ENCODE assay signal across 8 mouse cellular contexts in the genomic region with DNA sequence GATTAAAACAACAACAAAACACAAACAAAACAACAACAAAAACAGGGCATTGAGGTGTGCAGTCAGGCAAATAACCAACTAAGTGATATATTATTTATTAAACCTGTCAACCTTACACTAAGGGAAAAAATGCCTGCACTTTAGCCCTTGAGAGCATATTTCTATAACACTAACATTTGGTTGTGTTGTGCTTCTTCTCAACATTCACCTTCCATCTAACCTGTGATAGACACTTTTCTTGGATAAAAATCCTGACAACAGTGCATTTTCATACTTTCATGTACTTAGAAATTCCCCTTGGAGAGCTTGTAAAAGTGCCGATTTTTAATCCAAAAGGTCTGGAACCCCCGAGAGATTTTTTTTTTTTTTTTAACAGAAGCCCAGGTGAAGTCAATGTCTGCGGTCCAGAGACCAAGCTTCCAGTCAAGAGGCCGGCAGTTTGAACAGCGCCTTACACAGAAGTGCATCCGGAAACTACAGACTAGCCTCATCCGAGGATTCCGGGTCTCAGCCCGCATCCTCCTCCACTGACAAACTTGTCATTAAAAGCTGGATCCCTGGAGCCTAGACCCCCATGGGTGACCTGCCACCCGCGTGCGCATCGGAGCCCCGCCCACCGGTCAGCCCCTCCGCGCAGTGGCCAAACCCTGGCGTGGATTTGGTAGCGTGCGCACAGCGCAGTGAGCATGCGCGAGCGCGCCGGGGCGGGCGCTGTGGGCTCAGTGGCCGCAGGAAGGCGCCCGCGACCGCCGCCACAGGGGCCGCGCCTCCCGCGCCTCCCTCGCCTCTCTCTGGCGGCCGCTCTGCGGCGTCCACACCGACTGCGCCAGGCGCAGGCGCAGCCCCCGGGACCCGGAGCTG. TPM values are rescaled to one million over a fixed set of nuclear protein-coding genes. Genes with fewer than 3 reads are reported as not detected.
DNase-seq lines count a peak whose midpoint lies in the region; ATAC-seq and TF ChIP-seq lines count a peak whose summit lies in the region.

A gene (plus strand): TSS at position 643 of the 861 bp plus-strand sequence.

- peak; percentile 64 for DNase-seq in CD8-positive naive resting alpha-beta T cell, adult 2 months (ENCODE audit: low read depth in 2 of 2, low spot score in 2 of 2)
- DNase-seq in c-Kit-negative CD71-positive TER-119-positive erythroid progenitor cells, embryonic 14.5 days (ENCODE audit: low read depth, low spot score): peak; percentile 59
- peak; percentile 64 for DNase-seq in fibroblast of lung, adult 2 months (ENCODE audit: low read depth)
- DNase-seq in kidney, postnatal 0 days (ENCODE audit: low spot score): peak; percentile 93
- DNase-seq in liver, embryonic 11.5 days (ENCODE audit: low spot score): peak; percentile 87
- DNase-seq in splenic B cell, adult 2 months (ENCODE audit: low read depth, low spot score): peak; percentile 78

- no peaks in the 10 kb centered on the region for H3K36me3 ChIP-seq in heart, embryonic 13.5 days
- H3K36me3 ChIP-seq in kidney, postnatal 0 days (ENCODE audit: insufficient read depth, low read length): no peaks in the 10 kb centered on the region
- no peaks in the 10 kb centered on the region for H3K36me3 ChIP-seq in liver, embryonic 11.5 days (ENCODE audit: control insufficient read depth, insufficient read depth, low read length)
- no peaks in the 10 kb centered on the region for H3K36me3 ChIP-seq in myocyte (ENCODE audit: control insufficient read depth, insufficient read depth)
- H3K36me3 ChIP-seq in splenic B cell, adult 2 months (ENCODE audit: control insufficient read depth, insufficient read depth, low read length, poor library complexity, severe bottlenecking): no peaks in the 10 kb centered on the region

- no peaks in the 10 kb centered on the region for H3K9me3 ChIP-seq in heart, embryonic 13.5 days
- H3K9me3 ChIP-seq in kidney, postnatal 0 days (replicated peaks; ENCODE audit: low read length): no peaks in the 10 kb centered on the region
- no peaks in the 10 kb centered on the region for H3K9me3 ChIP-seq in liver, embryonic 11.5 days (ENCODE audit: control insufficient read depth, low read length)

- peak within 1 kb of the TSS; percentile 96 for H3K4me3 ChIP-seq in heart, embryonic 13.5 days
- H3K4me3 ChIP-seq in kidney, postnatal 0 days (replicated peaks; ENCODE audit: low read depth, low read length): peak within 1 kb of the TSS; percentile 86
- H3K4me3 ChIP-seq in liver, embryonic 11.5 days (ENCODE audit: low read depth, low read length): peak within 1 kb of the TSS; percentile 81
- peak within 1 kb of the TSS; percentile 50 for H3K4me3 ChIP-seq in myocyte

- H3K79me2 ChIP-seq in myocyte (ENCODE audit: control insufficient read depth, insufficient read depth): no peaks in the 10 kb centered on the region

- no peaks in the 10 kb centered on the region for H3K27me3 ChIP-seq in heart, embryonic 13.5 days (replicated peaks)
- no peaks in the 10 kb centered on the region for H3K27me3 ChIP-seq in kidney, postnatal 0 days (ENCODE audit: insufficient read depth, low read length)
- no peaks in the 10 kb centered on the region for H3K27me3 ChIP-seq in liver, embryonic 11.5 days (replicated peaks; ENCODE audit: control insufficient read depth, insufficient read depth, low read length)
- H3K27me3 ChIP-seq in myocyte (ENCODE audit: control insufficient read depth, insufficient read depth, insufficient read length): no peaks in the 10 kb centered on the region
- H3K27me3 ChIP-seq in splenic B cell, adult 2 months (ENCODE audit: control insufficient read depth, insufficient read depth, low read length, poor library complexity, severe bottlenecking): no peaks in the 10 kb centered on the region

- peak; percentile 72 for TF ChIP-seq POLR2A in myocyte (IDR thresholded peaks at IDR 0.05; ENCODE audit: insufficient read length, low read depth)

- H3K4me2 ChIP-seq in heart, embryonic 13.5 days: peak within 1 kb of the TSS; percentile 84
- peak within 1 kb of the TSS; percentile 94 for H3K4me2 ChIP-seq in kidney, postnatal 0 days (ENCODE audit: low read length)
- H3K4me2 ChIP-seq in liver, embryonic 11.5 days: peak within 1 kb of the TSS; percentile 78
- peak within 1 kb of the TSS; percentile 90 for H3K4me2 ChIP-seq in myocyte (ENCODE audit: low read depth)

- peak within 1 kb of the TSS; percentile 92 for H3K9ac ChIP-seq in heart, embryonic 13.5 days
- H3K9ac ChIP-seq in kidney, postnatal 0 days (ENCODE audit: low read depth, low read length): peak within 1 kb of the TSS; percentile 85
- peak within 1 kb of the TSS; percentile 73 for H3K9ac ChIP-seq in liver, embryonic 11.5 days (ENCODE audit: low read depth, low read length)

- under 1% methylated on average over 49 of the region's 49 CpGs for WGBS in heart, embryonic 13.5 days
- under 1% methylated on average over 49 of the region's 49 CpGs for WGBS in kidney, postnatal 0 days
- under 1% methylated on average over 40 of the region's 49 CpGs for WGBS in liver, embryonic 11.5 days

- H3ac ChIP-seq in myocyte (ENCODE audit: control insufficient read depth, insufficient read length): peak within 1 kb of the TSS; percentile 49

- peaks cover 46% of the 10 kb centered on the region for H3K4me1 ChIP-seq in heart, embryonic 13.5 days
- H3K4me1 ChIP-seq in kidney, postnatal 0 days (replicated peaks; ENCODE audit: insufficient read depth, low read length): peaks cover 23% of the 10 kb centered on the region; the same call in 1 of the 2 replicates
- peaks cover 7% of the 10 kb centered on the region for H3K4me1 ChIP-seq in liver, embryonic 11.5 days (replicated peaks; ENCODE audit: control insufficient read depth, insufficient read depth, low read length)

- H3K27ac ChIP-seq in heart, embryonic 13.5 days (replicated peaks): peak within 1 kb of the TSS; percentile 85
- peak within 1 kb of the TSS; percentile 85 for H3K27ac ChIP-seq in kidney, postnatal 0 days
- no peak within 1 kb of the TSS for H3K27ac ChIP-seq in liver, embryonic 11.5 days (ENCODE audit: low read depth, low read length)

- peak; percentile 88 for ATAC-seq in heart, embryonic 13.5 days (ENCODE audit: extremely low read depth, insufficient number of reproducible peaks, low FRiP score, low TSS enrichment)
- peak; percentile 93 for ATAC-seq in kidney, postnatal 0 days (replicated peaks; ENCODE audit: low FRiP score, low read depth)
- peak; percentile 93 for ATAC-seq in liver, embryonic 11.5 days (replicated peaks; ENCODE audit: low FRiP score)

- TF ChIP-seq CTCF in kidney, postnatal 0 days (IDR thresholded peaks at IDR 0.05; ENCODE audit: low read depth): no peak

TF ChIP-seq in myocyte, 11 proteins besides CTCF, POLR2A, EP300 and RAD21:
- TF ChIP-seq REST (IDR thresholded peaks at IDR 0.05; ENCODE audit: insufficient read depth, insufficient read length) (no peak), USF1 (IDR thresholded peaks at IDR 0.05; ENCODE audit: low read depth) (no peak), CEBPB (IDR thresholded peaks at IDR 0.05; ENCODE audit: insufficient read depth, poor library complexity, severe bottlenecking) (no peak), MYOG (IDR thresholded peaks at IDR 0.05; ENCODE audit: control insufficient read depth in 1 of 3, insufficient read depth in 1 of 3, insufficient read length in 2 of 3, low read depth in 2 of 3) (peak in 1 of 3 experiments; percentile 25)
TF ChIP-seq in myocyte: peak in this region for 1.

RNA-seq across cellular contexts. Expression of the gene that starts here (rescaled TPM):
- polyA plus RNA-seq in heart, embryonic 13.5 days (2015; fragmentation: Nextera tagmentation; extraction: Ambion mirVana): 6.4 and 7.5 TPM in 2 replicates
- polyA plus RNA-seq in kidney, postnatal 0 days (2015; fragmentation: Nextera tagmentation; extraction: Ambion mirVana): 9.5 and 9.8 TPM in 2 replicates
- polyA plus RNA-seq in liver, embryonic 11.5 days (2014; fragmentation: Nextera tagmentation; extraction: Ambion mirVana): 7.9 and 9.7 TPM in 2 replicates
- 3.6 TPM for polyA plus RNA-seq in myocyte (2012; fragmentation: generic; extraction: Trizol)
